Mouse (Mus musculus): ENCODE data around the gene Vmn1r42.
"Not testable (repeated sequence)": the region's sequence is repeated elsewhere in the genome, so short reads cannot be mapped to it uniquely, and the experiment has no call there.

Vmn1r42 gene

DNA sequence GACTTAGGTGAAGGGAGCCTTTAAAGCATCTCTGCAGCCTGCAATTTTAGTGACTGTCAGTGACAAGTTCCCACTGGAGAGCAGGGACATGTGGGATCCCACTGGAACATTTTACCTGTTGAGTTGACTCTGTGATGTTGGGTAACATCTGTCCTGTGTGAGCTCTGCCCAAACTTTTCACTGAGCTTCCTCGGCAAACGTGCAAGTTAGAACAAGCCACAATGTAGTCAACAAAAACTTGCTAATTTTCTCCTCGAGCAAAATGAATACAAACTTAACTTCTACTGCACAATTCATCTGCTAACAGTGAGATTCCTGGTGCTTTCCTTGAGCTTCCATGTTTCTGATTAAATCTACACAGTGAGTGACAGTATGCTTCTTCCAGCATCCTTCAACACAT lies at the start of gene Vmn1r42, which contains the start of gene Vmn1r43:
Gene Vmn1r42, minus strand, starts transcription at position 101 of the 400 bp plus-strand sequence.
Gene Vmn1r43, minus strand, starts transcription at position 101 of the 400 bp plus-strand sequence.
- DNase-seq (ENCODE audit: low spot score): not testable (repeated sequence)

- DNase-seq (ENCODE audit: low spot score): no peak
These were observed 7.6 kb upstream of the Vmn1r42 start for GRCm38 (mm10) chr6:89883812-89884211.

GRCm38 (mm10) chr6:89883360-89883759 lies 7.1 kb upstream of the Vmn1r42 start, which contains the start of gene Vmn1r44:
TSS of gene Vmn1r44 (plus strand) at chr6:89883660.
- no peak for DNase-seq (ENCODE audit: low spot score)

GRCm38 (mm10) chr6:89880867-89881266 lies 4.7 kb upstream of the Vmn1r42 start:
- DNase-seq (ENCODE audit: low spot score): no peak

- DNase-seq (ENCODE audit: low spot score): no peak
These were observed 750 bp upstream of the Vmn1r42 start for GRCm38 (mm10) chr6:89876963-89877362.

- DNase-seq (ENCODE audit: low spot score): no peak
These were observed 8.2 kb downstream of the Vmn1r42 start for GRCm38 (mm10) chr6:89867976-89868375.

GRCm38 (mm10) chr6:89867276-89867675 lies 8.9 kb downstream of the Vmn1r42 start:
- no peak for DNase-seq (ENCODE audit: low spot score)

DNA sequence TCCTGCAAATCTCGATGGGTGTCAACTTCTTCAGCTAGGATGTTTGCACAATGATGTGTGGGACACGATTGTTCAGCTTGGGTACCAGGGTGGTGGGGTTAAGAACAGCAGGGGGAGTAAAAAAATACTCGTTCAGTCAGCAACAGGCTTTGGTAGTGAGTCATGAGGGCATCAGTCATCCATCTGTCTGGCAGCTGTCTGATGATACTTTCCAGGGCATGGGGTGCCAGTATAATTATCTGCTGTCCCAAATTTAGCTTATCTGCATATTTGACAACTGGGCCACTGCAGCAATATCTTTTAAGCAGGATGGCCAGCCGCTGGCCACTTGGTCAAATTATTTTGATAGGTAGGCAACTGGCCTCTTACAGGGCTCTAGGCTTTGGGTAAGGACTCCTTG lies 12.4 kb downstream of the Vmn1r42 start:
- DNase-seq (ENCODE audit: low spot score): no peak

DNA sequence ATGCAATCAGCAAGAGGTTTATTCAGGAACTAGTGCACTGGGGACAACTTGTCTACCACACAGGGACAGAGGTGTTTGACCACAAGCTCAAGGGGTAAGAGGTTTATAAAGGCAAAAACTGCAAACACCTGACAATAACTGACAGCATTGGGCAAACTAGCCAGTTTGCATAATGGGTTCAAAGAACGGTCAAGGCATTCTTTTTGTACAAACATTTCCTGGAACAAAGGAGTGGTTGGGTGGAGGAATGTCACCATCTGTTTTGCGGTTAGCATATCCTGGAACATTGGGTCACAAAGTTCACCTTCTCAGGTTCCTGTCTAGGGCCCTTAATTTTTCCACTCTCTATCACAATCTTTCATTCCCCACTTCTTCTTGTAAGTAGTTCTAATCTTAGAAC lies 16.4 kb downstream of the Vmn1r42 start:
- DNase-seq (ENCODE audit: low spot score): no peak

DNA sequence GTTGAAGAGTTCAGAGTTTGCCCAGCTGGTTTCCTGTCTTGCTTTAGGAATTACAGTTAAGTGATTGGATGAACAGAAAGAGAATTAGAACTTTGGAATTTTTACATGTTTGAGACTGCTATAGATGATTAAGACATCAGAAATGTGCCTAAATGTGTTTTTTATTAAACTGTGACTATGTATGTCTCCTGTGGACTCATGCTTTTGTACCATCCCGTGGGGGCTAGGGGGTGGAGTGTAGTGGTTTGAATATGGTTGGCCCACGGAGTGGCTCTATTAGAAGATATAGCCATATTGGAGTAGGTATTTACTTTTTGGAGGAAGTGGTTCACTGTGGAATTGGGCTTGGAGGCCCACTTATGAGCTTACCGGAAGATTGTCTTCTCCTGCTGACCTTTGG lies 18.7 kb downstream of the Vmn1r42 start:
- no peak for DNase-seq (ENCODE audit: low spot score)
